Mouse (Mus musculus): ENCODE measurements around the gene Actn3.
"Not testable (repeated sequence)": the region's sequence is repeated elsewhere in the genome, so short reads cannot be mapped to it uniquely, and the experiment has no call there.

Actn3 gene

DNA sequence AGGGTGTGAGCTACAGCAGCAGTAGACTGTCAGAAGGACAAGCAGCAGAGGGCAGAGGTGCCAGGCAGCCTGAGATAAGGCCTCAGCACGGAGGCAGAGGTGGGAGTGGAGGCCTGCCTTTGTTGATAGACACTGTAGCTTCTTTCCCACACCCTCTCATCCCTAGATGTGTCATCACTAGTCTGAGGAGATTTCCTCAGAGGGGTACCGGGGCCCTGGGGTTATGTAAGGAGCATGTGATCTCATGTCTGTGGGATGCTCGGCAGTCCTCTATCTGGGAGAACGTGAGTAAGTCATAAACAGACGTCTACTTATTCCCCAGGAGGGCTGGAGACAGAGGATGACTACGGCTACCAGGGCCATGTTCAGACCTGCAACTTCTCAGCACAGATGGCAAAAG is 18.6 kb downstream of the Actn3 start:
- no peak for DNase-seq (ENCODE audit: low spot score)

DNA sequence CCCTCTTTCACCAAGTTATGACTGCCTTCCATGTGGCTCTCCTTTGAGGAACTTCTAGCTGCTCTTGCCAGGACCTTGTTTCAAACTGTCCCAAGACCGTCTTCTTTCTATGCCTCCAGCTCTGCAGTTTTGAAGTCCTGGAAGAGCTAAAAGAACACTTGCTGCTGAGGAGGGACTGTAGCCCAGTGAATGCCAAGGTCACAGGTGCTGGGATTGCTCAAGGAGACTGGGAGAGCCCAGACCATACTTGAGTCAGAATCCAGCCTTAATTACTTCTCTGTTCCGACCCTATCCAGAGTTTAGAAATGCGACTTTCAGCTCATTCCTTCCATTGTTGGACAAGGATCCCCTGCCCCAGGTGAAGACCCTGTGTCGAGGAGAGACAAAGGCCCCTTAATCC is 21.8 kb downstream of the Actn3 start:
- no peak for DNase-seq (ENCODE audit: low spot score)

DNA sequence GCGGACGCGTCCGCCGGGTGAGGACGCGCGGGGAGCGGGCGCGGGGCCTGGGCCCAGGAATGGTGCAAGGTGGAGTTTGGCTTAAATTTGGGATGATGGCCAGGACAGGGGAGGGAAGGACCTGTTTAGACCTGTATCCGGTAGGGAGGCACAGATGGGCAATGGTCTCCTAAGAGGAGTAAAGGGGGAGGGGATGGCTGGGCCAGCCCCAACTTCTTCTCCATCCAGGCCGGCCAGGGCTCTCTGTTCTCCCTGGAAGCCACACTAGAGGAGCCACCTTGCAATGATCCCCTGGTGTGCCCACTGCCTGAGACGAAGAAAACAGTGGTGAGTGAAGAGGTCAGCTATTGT is 22.3 kb downstream of the Actn3 start:
- DNase-seq (ENCODE audit: low spot score) = no peak

DNA sequence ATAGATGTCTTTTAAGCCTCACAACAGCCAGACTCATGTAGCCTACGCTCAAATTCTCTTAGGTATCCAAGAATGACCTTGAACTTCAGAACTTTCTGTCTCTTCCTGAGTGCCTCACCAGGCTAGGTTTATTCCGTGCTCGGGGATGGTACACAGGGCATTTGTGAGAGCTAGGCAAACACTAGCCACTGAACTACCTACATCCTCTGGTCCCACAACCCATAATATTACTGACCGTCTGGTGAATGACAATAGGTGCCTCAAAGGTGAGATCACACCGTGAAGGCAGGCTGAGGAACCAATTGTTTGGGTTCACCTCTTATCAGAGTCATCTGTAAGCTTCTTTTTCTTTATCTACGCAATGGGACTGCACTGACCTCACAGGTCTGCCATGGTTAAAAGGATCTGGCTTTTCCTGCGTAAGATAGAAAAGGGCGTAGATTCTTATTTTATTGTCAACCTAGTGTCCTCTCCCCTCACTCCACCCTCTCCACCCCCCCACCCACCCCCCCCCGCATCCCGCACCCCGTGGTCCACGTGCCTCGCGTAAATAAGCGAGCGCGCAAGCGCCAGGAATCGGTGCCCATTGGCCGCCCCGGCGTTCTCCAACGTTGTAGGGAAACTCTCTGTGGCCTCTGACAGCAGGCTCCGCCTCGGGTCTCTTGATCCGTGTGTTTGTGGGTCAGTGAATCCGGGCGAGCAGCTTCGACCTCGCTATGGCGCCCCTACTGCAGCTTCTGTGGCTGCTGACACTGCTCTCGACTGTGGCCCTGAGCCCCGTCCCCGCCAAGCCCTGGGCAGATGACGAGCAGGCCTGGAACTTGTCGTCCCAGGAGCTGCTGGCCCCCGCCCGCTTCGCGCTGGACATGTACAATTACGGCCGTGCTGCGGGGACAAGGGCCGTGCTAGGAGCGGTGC is 22.9 kb downstream of the Actn3 start, which contains the start of gene Ctsf:
Gene Ctsf, plus strand, starts transcription at position 579 of the 918 bp plus-strand sequence.
- peak; percentile 77 for DNase-seq (ENCODE audit: low spot score)

DNA sequence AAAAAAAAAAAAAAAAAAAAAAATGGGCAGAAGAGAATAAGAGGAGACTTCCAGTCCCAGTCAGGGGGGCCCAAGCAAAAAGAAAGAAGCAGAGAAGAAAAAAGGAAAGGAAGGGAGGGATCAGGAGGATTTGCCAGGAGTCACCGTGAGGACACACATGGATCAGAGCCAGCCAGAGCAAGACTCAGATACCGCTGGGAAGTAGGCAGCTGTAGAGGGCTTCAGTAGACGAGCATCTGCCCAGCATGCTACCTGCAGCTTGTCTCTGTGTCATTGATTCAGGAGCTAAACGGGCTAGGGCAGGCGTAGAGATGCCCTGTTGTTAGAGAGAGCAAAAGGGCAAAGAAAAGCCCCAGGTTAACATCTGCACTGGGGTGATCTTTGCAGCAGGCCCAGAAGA is 27.4 kb downstream of the Actn3 start:
- DNase-seq (ENCODE audit: low spot score) = no peak

DNA sequence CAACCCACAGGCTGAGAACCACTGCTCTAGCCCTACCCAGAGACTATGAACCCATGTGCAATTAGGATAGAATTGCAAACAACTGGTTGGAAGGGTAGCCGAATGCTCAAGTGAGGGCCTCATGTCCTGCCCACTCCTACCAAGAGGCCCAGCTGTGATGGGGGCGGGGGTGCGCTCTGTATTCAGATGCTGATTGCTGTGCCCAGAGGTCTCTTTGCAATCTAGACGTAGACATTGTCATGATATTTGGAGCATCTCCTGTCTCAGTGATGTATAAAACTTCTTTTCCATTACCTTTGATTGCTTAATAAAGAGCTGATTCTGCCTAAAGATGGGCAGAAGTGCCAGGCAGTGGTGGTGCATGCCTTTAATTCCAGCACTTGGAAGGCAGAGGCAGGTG is 27.9 kb downstream of the Actn3 start:
- DNase-seq (ENCODE audit: low spot score) = no peak

GRCm38 (mm10) chr19:4847490-4847889 is 30.2 kb downstream of the Actn3 start:
- DNase-seq (ENCODE audit: low spot score) = no peak

DNA sequence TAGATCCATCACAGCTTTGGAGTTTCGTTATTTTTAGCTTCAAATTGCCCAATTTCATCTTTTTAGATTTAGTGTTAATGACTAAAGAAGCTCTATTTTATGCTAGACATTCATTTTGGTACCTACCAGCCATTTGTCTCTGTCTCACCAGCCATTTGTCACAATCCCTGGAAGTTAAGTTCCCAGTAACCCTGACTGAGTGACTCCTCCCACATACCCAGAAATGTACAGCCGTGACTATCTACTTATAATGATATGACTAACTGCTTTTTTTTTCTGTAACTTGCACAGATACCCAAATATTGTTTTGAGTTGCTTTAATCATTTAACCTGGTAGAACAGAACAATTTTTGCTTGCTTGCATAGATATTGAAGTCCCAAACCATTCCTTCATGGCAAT is 31.9 kb downstream of the Actn3 start:
- DNase-seq (ENCODE audit: low spot score) = no peak

GRCm38 (mm10) chr19:4842611-4843010 is 35.1 kb downstream of the Actn3 start:
- DNase-seq (ENCODE audit: low spot score) = no peak

GRCm38 (mm10) chr19:4840848-4841247 is 36.9 kb downstream of the Actn3 start:
- no peak for DNase-seq (ENCODE audit: low spot score)

- peak; percentile 96 for DNase-seq (ENCODE audit: low spot score)
Measured at GRCm38 (mm10) chr19:4839149-4839548, 38.6 kb downstream of the Actn3 start, which contains the start of the genes Ccs and Ccdc87. Ccs (minus strand) TSS chr19:4839332. Ccdc87 (plus strand) TSS chr19:4839366.

GRCm38 (mm10) chr19:4838526-4839140 is 39.1 kb downstream of the Actn3 start:
- DNase-seq (ENCODE audit: low spot score) = no peak

DNA sequence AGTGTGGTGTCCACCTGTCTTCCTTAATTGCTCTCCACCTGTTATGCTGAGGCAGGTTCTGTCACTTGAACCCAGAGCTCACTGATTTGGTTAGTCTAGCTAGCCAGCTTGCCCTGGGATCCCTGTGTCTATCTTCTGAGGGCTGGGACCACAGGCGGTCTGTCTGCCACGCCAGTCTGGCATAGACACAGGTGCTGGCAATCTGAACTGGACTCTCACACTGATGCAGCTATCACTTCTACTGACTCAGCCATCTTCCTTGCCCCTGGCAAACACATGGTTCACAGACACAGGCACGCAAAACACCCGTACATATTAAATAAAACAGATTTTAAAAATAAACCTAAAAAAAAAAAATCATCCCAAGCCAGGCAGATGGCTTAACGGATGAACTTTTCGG is 40.7 kb downstream of the Actn3 start:
- DNase-seq (ENCODE audit: low spot score) = no peak

- no peak for DNase-seq (ENCODE audit: low spot score)
Measured at GRCm38 (mm10) chr19:4836096-4836495, 41.6 kb downstream of the Actn3 start.

- no peak for DNase-seq (ENCODE audit: low spot score)
Measured at GRCm38 (mm10) chr19:4833977-4834376, 43.7 kb downstream of the Actn3 start.

- no peak for DNase-seq (ENCODE audit: low spot score)
Measured at GRCm38 (mm10) chr19:4829156-4829555, 48.6 kb downstream of the Actn3 start.

- no peak for DNase-seq (ENCODE audit: low spot score)
Measured at GRCm38 (mm10) chr19:4828444-4829114, 49.1 kb downstream of the Actn3 start.

GRCm38 (mm10) chr19:4820678-4821303 is 56.9 kb downstream of the Actn3 start:
- peak; percentile 43 for DNase-seq (ENCODE audit: low spot score)

DNA sequence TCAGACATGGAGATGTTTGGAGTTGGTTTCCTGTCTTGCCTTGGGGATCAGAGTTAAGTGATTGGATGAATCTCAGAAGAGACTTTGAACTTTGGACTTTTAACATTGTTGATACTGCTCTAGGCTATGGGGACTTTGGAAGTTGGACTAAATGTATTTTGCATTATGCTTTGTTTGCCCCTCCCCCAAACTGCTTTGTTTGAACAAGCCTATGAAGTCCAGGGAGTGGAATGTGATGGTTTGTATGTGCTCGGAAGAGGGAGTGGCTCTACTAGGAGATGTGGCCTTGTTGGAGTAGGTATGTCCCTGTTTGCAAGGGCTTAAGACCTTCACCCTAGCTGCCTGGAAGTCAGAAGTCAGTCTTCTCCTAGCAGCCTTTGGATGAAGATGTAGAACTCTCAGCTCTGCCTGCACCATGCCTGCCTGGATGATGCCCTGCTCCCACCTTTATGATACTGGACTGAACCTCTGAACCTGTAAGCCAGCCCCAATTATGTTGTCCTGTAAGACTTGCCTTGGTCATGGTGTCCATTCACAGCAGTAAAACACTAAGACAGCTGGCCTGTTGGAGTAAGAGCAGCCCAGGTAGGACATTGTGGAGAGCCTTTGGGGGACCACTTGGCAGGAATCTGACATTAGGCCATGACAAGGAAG is 60.4 kb downstream of the Actn3 start:
- DNase-seq (ENCODE audit: low spot score) = no peak

GRCm38 (mm10) chr19:4813015-4813414 is 64.7 kb downstream of the Actn3 start:
- DNase-seq (ENCODE audit: low spot score) = no peak

GRCm38 (mm10) chr19:4812334-4812949 is 65.3 kb downstream of the Actn3 start:
- not testable (repeated sequence) for DNase-seq (ENCODE audit: low spot score)
